Mouse (Mus musculus) small intestine, adult 2 months (tissue): Measurements from ENCODE around the gene Rpl10a.

Source experiments
- CTCF ChIP-seq: fragments of 200-500 bp; IDR thresholded peaks from 2 replicates; pipeline ENCODE4 v1.5.1; 2012; ENCODE audit warnings: low read depth, mild to moderate bottlenecking, control low read depth, inconsistent platforms, low read length, moderate library complexity, mixed read lengths; ENCODE audit not compliant: insufficient replicate concordance, insufficient read length; ENCODE audit errors: extremely low read depth
- POLR2A ChIP-seq: fragments of 200-500 bp; IDR thresholded peaks from 2 replicates; pipeline ENCODE4 v1.6.1; 2012; ENCODE audit warnings: low read depth, mild to moderate bottlenecking, control low read depth, inconsistent platforms, low read length, moderate library complexity

- TF ChIP-seq POLR2A (no peak), CTCF (no peak)
These were observed 16.4 kb downstream of the Rpl10a start for GRCm38 (mm10) chr17:28344670-28345069.
